Mouse (Mus musculus): ENCODE measurements around the gene Slc2a1. TPM values are rescaled to one million over a fixed set of nuclear protein-coding genes. Genes with fewer than 3 reads are reported as not detected.

The Slc2a1 gene
- polyA plus RNA-seq, 1 experiment from 2014 or later: 94.4 TPM

DNA sequence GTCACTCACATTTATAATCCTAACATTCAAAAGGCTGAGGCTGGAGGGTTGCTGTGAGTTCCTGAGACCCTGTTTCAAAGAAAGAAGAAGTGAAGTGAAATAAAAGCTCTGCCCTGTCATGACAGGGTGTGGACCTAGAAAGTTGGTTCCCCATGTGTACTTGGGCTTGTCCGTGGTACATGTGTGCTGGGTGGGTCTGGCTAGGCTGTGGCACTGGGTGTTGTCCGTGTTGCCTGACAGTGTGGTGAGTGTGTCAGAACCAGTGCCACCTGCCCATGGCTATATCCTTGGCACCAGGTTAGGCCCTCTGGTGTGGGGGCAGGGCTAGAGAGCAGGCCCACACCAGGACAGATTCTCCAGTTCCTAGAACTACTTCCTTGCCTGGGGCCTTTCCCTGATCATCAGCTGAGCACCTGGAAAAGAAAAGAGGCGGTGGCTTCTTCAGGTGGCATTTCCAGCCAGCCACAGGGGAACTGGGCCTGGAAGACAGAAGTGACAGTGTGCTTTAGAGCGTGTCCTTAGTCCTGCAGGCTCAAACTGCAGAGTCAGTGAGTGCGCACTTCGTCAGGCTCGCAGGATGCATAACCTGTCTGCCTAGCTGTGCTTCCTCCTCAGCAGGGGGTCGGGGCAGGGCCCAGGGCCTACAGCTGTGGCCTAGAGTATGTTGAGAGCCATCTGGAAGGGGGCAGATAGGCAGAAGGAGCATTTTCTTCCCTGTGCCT, 22.8 kb downstream of the Slc2a1 start:
- H3K4me1 ChIP-seq (ENCODE audit: control insufficient read depth, insufficient read depth, low read length): no peaks in the 10 kb centered on the region
- H3K4me3 ChIP-seq (replicated peaks; ENCODE audit: low read depth, low read length): no peak overlapping the region
- DNase-seq: no peak
- no peak for ATAC-seq (ENCODE audit: low FRiP score, low TSS enrichment)
- no peak overlapping the region for H3K9ac ChIP-seq (replicated peaks; ENCODE audit: low read length)
- H3K36me3 ChIP-seq (ENCODE audit: control insufficient read depth, insufficient read depth, low read length): peaks cover 47% of the 10 kb centered on the region
- WGBS: 82% methylated on average over 8 of the region's 8 CpGs
- no peaks in the 10 kb centered on the region for H3K27me3 ChIP-seq (ENCODE audit: control insufficient read depth, insufficient read depth, low read length)
- no peak overlapping the region for H3K27ac ChIP-seq (replicated peaks; ENCODE audit: low read depth, low read length)
- H3K4me2 ChIP-seq (ENCODE audit: low read length): no peak overlapping the region
- no peaks in the 10 kb centered on the region for H3K9me3 ChIP-seq (ENCODE audit: control insufficient read depth, low read length)

DNA sequence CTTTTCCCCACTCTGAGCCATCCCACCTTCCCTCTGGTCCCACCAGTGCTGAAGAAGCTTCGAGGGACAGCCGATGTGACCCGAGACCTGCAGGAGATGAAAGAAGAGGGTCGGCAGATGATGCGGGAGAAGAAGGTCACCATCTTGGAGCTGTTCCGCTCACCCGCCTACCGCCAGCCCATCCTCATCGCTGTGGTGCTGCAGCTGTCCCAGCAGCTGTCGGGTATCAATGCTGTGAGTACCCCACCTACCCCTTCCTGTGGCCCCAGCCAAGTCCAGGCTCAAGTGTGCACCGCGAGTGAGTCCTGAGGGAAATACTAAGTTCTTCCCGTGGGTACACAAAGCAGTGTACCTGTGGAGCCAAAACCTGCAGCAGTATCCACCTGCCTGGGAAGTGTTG, 24.8 kb downstream of the Slc2a1 start:
- peaks cover 52% of the 10 kb centered on the region for H3K36me3 ChIP-seq (ENCODE audit: control insufficient read depth, insufficient read depth, low read length)
- no peak for ATAC-seq (ENCODE audit: low FRiP score, low TSS enrichment)
- H3K27ac ChIP-seq (replicated peaks; ENCODE audit: low read depth, low read length): no peak overlapping the region
- no peaks in the 10 kb centered on the region for H3K27me3 ChIP-seq (ENCODE audit: control insufficient read depth, insufficient read depth, low read length)
- H3K9ac ChIP-seq (replicated peaks; ENCODE audit: low read length): no peak overlapping the region
- no peak overlapping the region for H3K4me3 ChIP-seq (replicated peaks; ENCODE audit: low read depth, low read length)
- WGBS: 91% methylated on average over 13 of the region's 13 CpGs
- no peaks in the 10 kb centered on the region for H3K4me1 ChIP-seq (ENCODE audit: control insufficient read depth, insufficient read depth, low read length)
- no peak for DNase-seq
- H3K4me2 ChIP-seq (ENCODE audit: low read length): no peak overlapping the region
- H3K9me3 ChIP-seq (ENCODE audit: control insufficient read depth, low read length): no peaks in the 10 kb centered on the region

DNA sequence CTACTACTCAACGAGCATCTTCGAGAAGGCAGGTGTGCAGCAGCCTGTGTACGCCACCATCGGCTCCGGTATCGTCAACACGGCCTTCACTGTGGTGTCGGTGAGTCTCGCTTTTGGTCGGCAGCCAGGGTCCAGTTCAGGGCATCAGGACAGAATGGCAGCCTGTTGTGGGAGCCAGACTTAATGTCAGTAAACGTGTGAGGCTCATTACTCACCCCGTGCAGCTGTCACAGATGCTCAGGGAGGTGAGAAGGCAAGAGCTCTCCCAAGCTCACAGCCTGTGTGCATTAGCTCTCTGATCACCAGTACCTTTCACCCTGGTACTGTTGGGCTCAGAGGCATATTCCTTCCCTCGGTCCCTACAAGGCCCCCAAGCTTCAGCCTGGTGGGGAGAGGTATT, 25.3 kb downstream of the Slc2a1 start:
- no peak overlapping the region for H3K27ac ChIP-seq (replicated peaks; ENCODE audit: low read depth, low read length)
- no peaks in the 10 kb centered on the region for H3K9me3 ChIP-seq (ENCODE audit: control insufficient read depth, low read length)
- H3K9ac ChIP-seq (replicated peaks; ENCODE audit: low read length): no peak overlapping the region
- DNase-seq (no peak), ATAC-seq (ENCODE audit: low FRiP score, low TSS enrichment) (no peak)
- H3K27me3 ChIP-seq (ENCODE audit: control insufficient read depth, insufficient read depth, low read length): no peaks in the 10 kb centered on the region
- peaks cover 52% of the 10 kb centered on the region for H3K36me3 ChIP-seq (ENCODE audit: control insufficient read depth, insufficient read depth, low read length)
- peaks cover 4% of the 10 kb centered on the region; the same call in 1 of the 2 replicates for H3K4me1 ChIP-seq (ENCODE audit: control insufficient read depth, insufficient read depth, low read length)
- no peak overlapping the region for H3K4me2 ChIP-seq (ENCODE audit: low read length)
- no peak overlapping the region for H3K4me3 ChIP-seq (replicated peaks; ENCODE audit: low read depth, low read length)
- 94% methylated on average over 13 of the region's 13 CpGs for WGBS

DNA sequence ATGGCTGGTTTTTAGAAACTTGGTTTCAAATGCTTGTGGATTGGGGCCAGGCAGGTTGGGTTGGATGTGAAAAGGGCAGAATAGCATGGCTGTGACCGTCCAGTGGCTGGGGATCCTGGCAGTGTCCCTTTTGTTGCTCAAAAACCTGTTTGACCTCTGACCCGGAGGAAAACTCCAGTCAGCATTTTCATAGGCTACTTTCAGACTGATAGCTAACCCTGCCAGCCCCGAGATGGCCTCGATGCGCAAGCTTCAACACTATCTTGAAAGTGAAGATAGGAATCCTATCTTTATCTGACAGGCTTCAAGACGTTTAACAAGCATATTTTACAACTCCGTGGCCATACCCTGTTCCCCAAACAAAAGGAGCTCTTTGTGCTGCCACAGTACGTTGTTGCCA, 28.8 kb downstream of the Slc2a1 start:
- no peak for ATAC-seq (ENCODE audit: low FRiP score, low TSS enrichment)
- Histone ChIP-seq H3K36me3 (ENCODE audit: control insufficient read depth, insufficient read depth, low read length) (peaks cover 45% of the 10 kb centered on the region), H3K4me1 (ENCODE audit: control insufficient read depth, insufficient read depth, low read length) (peaks cover 5% of the 10 kb centered on the region; the same call in 1 of the 2 replicates), H3K9ac (replicated peaks; ENCODE audit: low read length) (no peak overlapping the region), H3K4me3 (replicated peaks; ENCODE audit: low read depth, low read length) (no peak overlapping the region), H3K27me3 (ENCODE audit: control insufficient read depth, insufficient read depth, low read length) (no peaks in the 10 kb centered on the region), H3K27ac (replicated peaks; ENCODE audit: low read depth, low read length) (0 out of 2 replicates have a peak overlapping the region, but pooled peaks have one; percentile 42), H3K4me2 (ENCODE audit: low read length) (no peak overlapping the region), H3K9me3 (ENCODE audit: control insufficient read depth, low read length) (no peaks in the 10 kb centered on the region)
- DNase-seq: no peak
- 66% methylated on average over 8 of the region's 8 CpGs for WGBS

DNA sequence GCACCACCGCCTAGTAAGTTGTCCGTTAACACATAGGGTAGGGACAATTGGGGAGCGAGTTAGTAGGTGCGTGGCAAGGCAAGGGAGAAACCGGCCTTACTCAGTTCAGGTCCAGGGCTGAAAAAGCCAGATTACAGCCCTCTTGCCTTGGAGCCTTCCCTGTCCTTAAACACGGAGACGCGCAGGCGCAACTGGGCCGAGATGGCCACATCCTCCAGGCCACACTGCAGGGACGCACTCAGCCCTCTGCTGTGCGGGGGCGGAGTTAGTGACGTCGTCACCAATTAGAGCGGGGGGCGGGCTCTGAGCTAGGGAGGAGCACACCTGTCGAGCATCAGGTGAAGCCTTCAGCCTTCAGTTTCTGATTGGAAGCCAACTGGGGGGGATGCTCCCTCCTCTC, 29.7 kb downstream of the Slc2a1 start:
- 15% methylated on average over 18 of the region's 18 CpGs for WGBS
- DNase-seq (peak; percentile 93), ATAC-seq (ENCODE audit: low FRiP score, low TSS enrichment) (peak; percentile 87)
- Histone ChIP-seq H3K27me3 (ENCODE audit: control insufficient read depth, insufficient read depth, low read length) (no peaks in the 10 kb centered on the region), H3K9ac (replicated peaks; ENCODE audit: low read length) (peak overlapping the region; percentile 39; the same call in 1 of the 2 replicates), H3K4me3 (replicated peaks; ENCODE audit: low read depth, low read length) (peak overlapping the region; percentile 21; the same call in 1 of the 2 replicates), H3K4me2 (ENCODE audit: low read length) (peak overlapping the region; percentile 55), H3K9me3 (ENCODE audit: control insufficient read depth, low read length) (no peaks in the 10 kb centered on the region), H3K27ac (replicated peaks; ENCODE audit: low read depth, low read length) (peak overlapping the region; percentile 42; the same call in 1 of the 2 replicates), H3K36me3 (ENCODE audit: control insufficient read depth, insufficient read depth, low read length) (peaks cover 37% of the 10 kb centered on the region), H3K4me1 (ENCODE audit: control insufficient read depth, insufficient read depth, low read length) (peaks cover 5% of the 10 kb centered on the region; the same call in 1 of the 2 replicates)

DNA sequence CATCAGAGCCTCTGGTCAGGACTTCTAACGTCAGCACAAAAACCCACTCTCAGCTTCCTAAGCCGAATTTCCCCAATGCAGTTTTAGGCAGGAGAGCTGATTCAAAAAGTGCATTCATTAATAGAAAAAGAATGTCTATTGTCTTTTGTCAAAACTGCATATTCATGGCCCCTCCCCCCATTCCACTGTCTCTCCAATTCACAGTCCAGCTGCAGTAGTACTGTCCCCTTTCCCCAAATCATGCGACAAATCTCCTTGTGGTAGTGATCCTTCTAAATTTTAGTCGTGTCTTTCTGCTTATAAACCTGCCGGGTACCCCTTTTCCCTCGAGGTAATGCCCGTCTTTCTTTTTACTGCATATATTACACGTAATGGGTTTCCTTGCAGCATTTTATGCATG, 30.3 kb downstream of the Slc2a1 start:
- no peaks in the 10 kb centered on the region for H3K9me3 ChIP-seq (ENCODE audit: control insufficient read depth, low read length)
- H3K27me3 ChIP-seq (ENCODE audit: control insufficient read depth, insufficient read depth, low read length): no peaks in the 10 kb centered on the region
- peak overlapping the region; percentile 21; the same call in 1 of the 2 replicates for H3K4me3 ChIP-seq (replicated peaks; ENCODE audit: low read depth, low read length)
- H3K4me1 ChIP-seq (ENCODE audit: control insufficient read depth, insufficient read depth, low read length): peaks cover 5% of the 10 kb centered on the region; the same call in 1 of the 2 replicates
- peak overlapping the region; percentile 42; the same call in 1 of the 2 replicates for H3K27ac ChIP-seq (replicated peaks; ENCODE audit: low read depth, low read length)
- peaks cover 32% of the 10 kb centered on the region for H3K36me3 ChIP-seq (ENCODE audit: control insufficient read depth, insufficient read depth, low read length)
- no peak overlapping the region for H3K9ac ChIP-seq (replicated peaks; ENCODE audit: low read length)
- DNase-seq: peak; percentile 31
- WGBS: 51% methylated on average over 8 of the region's 8 CpGs
- no peak for ATAC-seq (ENCODE audit: low FRiP score, low TSS enrichment)
- peak overlapping the region; percentile 55 for H3K4me2 ChIP-seq (ENCODE audit: low read length)

DNA sequence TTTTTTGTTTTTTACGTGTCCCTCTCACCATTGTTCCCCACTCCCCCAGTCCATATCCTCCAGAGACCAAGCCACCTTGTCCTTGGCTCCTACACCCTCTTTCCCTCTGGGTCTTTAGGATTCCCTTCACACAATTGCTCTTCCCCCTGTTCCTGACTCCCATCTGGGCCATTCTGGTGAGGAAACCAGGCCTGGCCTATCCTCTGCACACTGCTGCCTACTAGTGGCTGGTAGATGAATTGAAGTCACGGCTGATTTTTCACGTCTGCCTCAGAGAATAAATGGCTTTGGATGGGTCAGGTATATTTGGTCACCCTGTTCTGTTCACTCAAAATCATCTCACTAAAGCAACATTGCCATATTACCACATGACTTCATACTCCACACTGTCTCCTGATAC, 31.6 kb downstream of the Slc2a1 start:
- peaks cover 5% of the 10 kb centered on the region; the same call in 1 of the 2 replicates for H3K4me1 ChIP-seq (ENCODE audit: control insufficient read depth, insufficient read depth, low read length)
- H3K9ac ChIP-seq (replicated peaks; ENCODE audit: low read length): no peak overlapping the region
- DNase-seq: peak; percentile 30
- no peaks in the 10 kb centered on the region for H3K9me3 ChIP-seq (ENCODE audit: control insufficient read depth, low read length)
- H3K27ac ChIP-seq (replicated peaks; ENCODE audit: low read depth, low read length): no peak overlapping the region
- WGBS: 52% methylated on average over 3 of the region's 3 CpGs
- H3K27me3 ChIP-seq (ENCODE audit: control insufficient read depth, insufficient read depth, low read length): no peaks in the 10 kb centered on the region
- H3K36me3 ChIP-seq (ENCODE audit: control insufficient read depth, insufficient read depth, low read length): peaks cover 18% of the 10 kb centered on the region
- no peak overlapping the region for H3K4me2 ChIP-seq (ENCODE audit: low read length)
- no peak overlapping the region for H3K4me3 ChIP-seq (replicated peaks; ENCODE audit: low read depth, low read length)
- no peak for ATAC-seq (ENCODE audit: low FRiP score, low TSS enrichment)

DNA sequence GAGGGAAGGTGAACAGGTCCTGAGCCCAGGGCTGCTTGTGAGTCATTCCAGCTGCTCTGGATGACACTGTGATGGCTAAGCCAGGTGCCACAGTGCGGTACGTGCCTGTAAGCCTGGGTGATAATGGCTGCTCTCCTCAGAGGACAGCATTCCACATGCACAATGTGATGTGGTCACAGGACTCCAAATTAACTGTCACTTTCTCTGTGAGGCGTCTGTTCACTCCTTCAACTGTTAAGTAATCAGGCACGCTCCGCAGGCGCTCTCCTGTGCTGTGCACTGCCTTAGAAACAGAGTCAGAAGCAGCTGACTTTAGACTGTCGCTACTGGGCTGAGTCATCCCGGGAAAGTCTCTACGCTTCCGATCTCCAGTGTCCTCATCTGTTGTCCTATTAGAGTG, 32.7 kb downstream of the Slc2a1 start:
- DNase-seq (no peak), ATAC-seq (ENCODE audit: low FRiP score, low TSS enrichment) (no peak)
- Histone ChIP-seq H3K36me3 (ENCODE audit: control insufficient read depth, insufficient read depth, low read length) (peaks cover 8% of the 10 kb centered on the region), H3K4me2 (ENCODE audit: low read length) (no peak overlapping the region), H3K27ac (replicated peaks; ENCODE audit: low read depth, low read length) (no peak overlapping the region), H3K27me3 (ENCODE audit: control insufficient read depth, insufficient read depth, low read length) (no peaks in the 10 kb centered on the region), H3K4me1 (ENCODE audit: control insufficient read depth, insufficient read depth, low read length) (peaks cover 5% of the 10 kb centered on the region; the same call in 1 of the 2 replicates), H3K4me3 (replicated peaks; ENCODE audit: low read depth, low read length) (no peak overlapping the region), H3K9ac (replicated peaks; ENCODE audit: low read length) (no peak overlapping the region), H3K9me3 (ENCODE audit: control insufficient read depth, low read length) (no peaks in the 10 kb centered on the region)
- 56% methylated on average over 10 of the region's 10 CpGs for WGBS

Data from midbrain, embryonic 14.5 days (tissue).